Mouse (Mus musculus) lung, postnatal 0 days (tissue): ENCODE measurements at regions not wholly inside any gene's neighbourhood (a gene's known extent, or its start where the extent isn't known, plus 50 kb on each side); places are given as distances from the start of the nearest gene placed in this dataset.

Source experiments
- CTCF ChIP-seq: IDR thresholded peaks from 2 replicates; pipeline ENCODE4 v1.5.1; 2016; ENCODE audit warnings: antibody characterized with exemption, mild to moderate bottlenecking
- EP300 ChIP-seq: IDR thresholded peaks from 2 replicates; pipeline ENCODE4 v1.6.1; 2016; ENCODE audit warnings: antibody characterized with exemption, mild to moderate bottlenecking, control low read depth

DNA sequence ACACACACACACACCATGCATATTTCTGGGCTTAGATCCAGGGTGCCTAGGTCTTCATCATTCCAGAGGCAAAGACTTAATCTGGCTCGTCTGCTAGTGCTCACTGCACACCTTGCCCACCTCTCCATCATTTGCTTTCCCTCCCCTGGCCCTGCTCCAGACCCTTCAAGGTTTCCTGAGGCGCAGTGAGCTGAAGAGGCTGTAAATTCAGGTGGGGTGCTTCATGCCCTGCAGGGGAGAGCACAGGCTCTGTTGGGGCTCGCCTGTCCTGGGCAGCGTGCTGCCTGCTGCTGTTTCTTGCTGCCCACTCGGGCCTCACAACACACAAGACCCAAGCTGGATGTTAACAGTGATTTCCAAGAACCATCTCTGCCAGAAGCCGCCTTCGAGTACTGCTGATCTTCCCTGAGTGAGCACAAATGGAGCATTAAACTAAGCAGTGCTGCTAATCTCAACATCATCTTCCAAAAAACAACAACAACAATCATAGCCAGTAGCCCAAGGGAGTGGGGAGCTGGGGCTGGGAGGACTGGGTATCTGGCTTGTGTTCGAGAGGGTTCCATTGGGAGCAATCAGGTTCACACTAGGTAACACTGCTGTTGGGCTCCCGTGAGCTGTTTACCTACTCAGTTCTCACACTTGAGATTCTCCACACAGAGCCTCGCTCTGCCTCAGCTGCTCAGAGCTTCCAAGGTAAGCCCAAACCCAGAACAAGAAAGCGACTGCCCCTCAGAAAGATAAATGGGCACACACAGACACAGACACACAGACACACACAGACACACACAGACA, 181.1 kb downstream of the Wdr11 start:
- TF ChIP-seq EP300 (no peak), CTCF (no peak)
